Mouse (Mus musculus): ENCODE data around the gene Zfp57.

Zfp57 gene

DNA sequence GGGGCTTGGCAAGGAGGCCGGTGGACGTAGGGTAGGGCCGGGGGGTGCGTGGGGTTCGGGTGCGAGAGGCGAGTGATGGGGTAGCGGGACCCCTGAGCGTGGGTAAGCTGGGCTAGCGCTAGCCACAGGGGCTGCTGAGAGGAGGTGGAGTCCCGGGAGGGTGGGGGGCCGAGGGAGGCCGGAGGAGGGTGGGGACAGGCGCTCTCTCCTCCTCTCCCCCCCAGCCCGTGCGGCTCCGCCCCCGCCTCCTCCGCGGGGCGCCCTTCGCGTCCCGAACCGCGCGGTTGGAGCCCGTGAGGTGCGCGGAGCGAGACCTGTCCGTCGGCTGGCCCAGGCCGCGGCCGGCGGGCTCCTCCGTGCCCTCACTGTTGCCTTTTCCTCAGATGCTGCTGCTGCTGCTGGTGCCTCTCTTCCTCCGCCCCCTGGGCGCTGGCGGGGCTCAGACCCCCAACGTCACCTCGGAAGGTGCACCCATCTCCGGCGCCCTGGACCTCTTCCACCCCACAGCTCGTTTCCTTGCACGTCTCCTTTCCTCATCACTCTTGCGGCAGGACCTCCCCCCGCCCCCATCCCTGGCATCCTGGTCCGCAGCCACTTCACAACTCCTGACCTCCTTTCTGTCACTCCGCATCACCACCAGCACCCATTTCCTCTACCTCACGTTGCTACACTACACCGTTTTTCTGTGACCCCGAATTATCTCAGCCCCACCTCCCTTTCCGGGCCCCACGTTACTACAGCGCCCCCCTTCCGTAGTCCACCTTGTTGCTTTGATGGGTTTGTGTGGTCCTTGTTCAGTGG is 45.5 kb downstream of the Zfp57 start:
- peak; percentile 78 to 80 for DNase-seq

GRCm38 (mm10) chr17:37047332-37047976 is 46.5 kb downstream of the Zfp57 start:
- DNase-seq: peak in 1 of 2 experiments; percentile 29

DNA sequence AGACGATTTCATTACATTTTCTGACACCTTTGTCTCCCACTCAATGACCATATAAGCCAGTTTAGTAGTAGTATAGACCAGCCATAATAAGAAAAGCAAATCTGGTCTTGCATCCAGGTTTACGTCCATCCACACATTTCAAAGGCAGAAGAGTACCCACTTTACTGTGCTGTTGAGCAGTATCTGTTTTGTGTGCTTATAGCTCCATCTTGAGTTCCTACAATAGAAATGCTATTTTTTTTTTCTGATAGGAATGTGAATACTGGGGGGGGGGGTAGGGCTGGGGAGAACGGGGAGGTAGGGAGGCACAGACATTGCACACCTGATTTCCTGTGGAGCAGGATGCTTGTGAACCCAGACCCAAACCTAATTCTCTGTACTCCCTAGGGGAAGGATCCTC is 47.0 kb downstream of the Zfp57 start:
- no peak for DNase-seq

DNA sequence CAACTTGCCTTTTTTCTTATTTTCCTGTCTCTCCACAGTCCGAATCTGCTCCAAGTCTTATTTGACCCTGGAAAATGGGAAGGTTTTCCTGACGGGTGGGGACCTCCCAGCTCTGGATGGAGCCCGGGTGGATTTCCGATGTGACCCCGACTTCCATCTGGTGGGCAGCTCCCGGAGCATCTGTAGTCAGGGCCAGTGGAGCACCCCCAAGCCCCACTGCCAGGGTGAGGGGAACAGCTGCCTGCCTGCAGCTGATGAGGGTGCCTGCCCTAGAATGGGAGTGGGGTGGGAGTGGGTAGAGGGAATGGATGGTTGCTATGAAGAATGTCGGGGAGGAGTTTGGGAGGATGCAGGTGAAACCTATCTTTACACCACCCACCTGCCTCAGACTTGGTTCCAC is 47.4 kb downstream of the Zfp57 start:
- peak in 1 of 2 experiments; percentile 21 for DNase-seq

- DNase-seq: peak; percentile 62 to 69
Observed at GRCm38 (mm10) chr17:37049570-37050310, 48.8 kb downstream of the Zfp57 start.

GRCm38 (mm10) chr17:37050399-37050798 is 49.4 kb downstream of the Zfp57 start:
- peak in 1 of 2 experiments; percentile 21 for DNase-seq

DNA sequence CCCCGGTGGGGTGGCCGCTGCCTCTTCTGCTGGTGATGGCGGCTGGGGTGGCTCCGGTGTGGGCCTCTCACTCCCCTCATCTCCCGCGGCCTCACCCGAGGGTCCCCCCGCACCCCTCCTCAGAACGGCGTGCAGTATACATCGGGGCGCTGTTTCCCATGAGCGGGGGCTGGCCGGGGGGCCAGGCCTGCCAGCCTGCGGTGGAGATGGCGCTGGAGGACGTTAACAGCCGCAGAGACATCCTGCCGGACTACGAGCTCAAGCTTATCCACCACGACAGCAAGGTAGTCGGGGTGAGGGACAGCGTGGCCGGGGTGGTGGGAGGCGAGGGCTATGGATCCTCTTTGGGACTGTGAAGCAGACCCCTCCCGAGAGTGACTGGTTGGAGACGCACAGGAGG is 49.9 kb downstream of the Zfp57 start:
- no peak for DNase-seq

DNA sequence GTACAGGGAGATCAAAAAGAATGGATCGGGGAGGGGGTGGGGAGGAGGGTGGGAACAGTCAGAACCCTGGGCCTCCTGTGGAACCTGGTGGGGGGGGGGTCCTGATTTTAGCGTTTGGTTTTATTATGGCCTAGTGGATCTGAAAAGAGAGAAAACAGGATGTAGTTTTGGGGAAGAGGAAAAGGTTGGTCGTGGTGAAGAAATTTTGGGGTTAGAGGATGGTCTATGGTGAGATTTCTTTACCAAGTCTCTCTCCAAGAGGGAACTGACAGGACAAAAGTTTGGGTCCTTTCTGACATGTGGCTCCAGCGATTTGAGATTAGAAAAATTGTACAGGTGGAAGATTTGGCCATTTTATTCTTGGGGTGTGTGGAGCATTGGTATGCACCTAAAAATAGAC is 50.8 kb downstream of the Zfp57 start:
- no peak for DNase-seq

- DNase-seq: no peak
Observed at GRCm38 (mm10) chr17:37056957-37057356, 56.0 kb downstream of the Zfp57 start.

Measured in thymus, postnatal 36 days (tissue).